Mouse (Mus musculus) neural tube, embryonic 12.5 days (tissue): ENCODE results near the gene Tufm. TPM values are rescaled to one million over a fixed set of nuclear protein-coding genes. Genes with fewer than 3 reads are reported as not detected.
A peak's percentile ranks its signal among the peaks of the same experiment; 100 is the strongest.

Source experiments
- ATAC-seq: fragments of 200-750 bp; cut with Nextera tagmentation; 2 replicates; pipeline ENCODE4 v1.8.0; 2017; ENCODE audit warnings: low read depth, mild to moderate bottlenecking, moderate TSS enrichment, moderate library complexity; ENCODE audit not compliant: low FRiP score
- H3K27ac ChIP-seq: fragments of 300-500 bp; sonication (generic); 2 replicates; pipeline ENCODE4 v1.5.1; 2016
- H3K27me3 ChIP-seq: fragments of 300-500 bp; sonication (generic); replicated peaks from 2 replicates; pipeline ENCODE4 v1.6.1; 2016; ENCODE audit warnings: mild to moderate bottlenecking
- H3K36me3 ChIP-seq: fragments of 300-500 bp; sonication (generic); 2 replicates; pipeline ENCODE4 v1.6.1; 2016; ENCODE audit warnings: mild to moderate bottlenecking
- H3K4me1 ChIP-seq: fragments of 300-500 bp; sonication (generic); 2 replicates; pipeline ENCODE4 v1.6.1; 2016
- H3K4me2 ChIP-seq: fragments of 300-500 bp; sonication (generic); replicated peaks from 2 replicates; pipeline ENCODE4 v1.6.1; 2016; ENCODE audit warnings: mild to moderate bottlenecking
- H3K4me3 ChIP-seq: fragments of 300-500 bp; sonication (generic); 2 replicates; pipeline ENCODE4 v1.5.1; 2016
- H3K9ac ChIP-seq: fragments of 300-500 bp; sonication (generic); 2 replicates; pipeline ENCODE4 v1.6.1; 2016; ENCODE audit warnings: mild to moderate bottlenecking
- H3K9me3 ChIP-seq: fragments of 300-500 bp; sonication (generic); 2 replicates; pipeline ENCODE4 v1.6.1; 2016; ENCODE audit warnings: mild to moderate bottlenecking
- WGBS: fragments of 180-500 bp; shearing (Covaris S2); methylation state at CpG from one replicate; pipeline ENCODE4 v1.1.7; 2016; 5-methylcytosine and 5-hydroxymethylcytosine counted together
- polyA plus RNA-seq: library from polyadenylated mRNA; unstranded; fragments of >200 nt; fragmentation: Nextera tagmentation; extraction: Ambion mirVana; gene quantifications from 2 replicates; pipeline ENCODE4 v1.2.1, GENCODE M21; 2016

The Tufm gene
- 121 and 136 TPM in 2 replicates for polyA plus RNA-seq

- Histone ChIP-seq H3K4me2 (peak within 1 kb of the TSS; percentile 85), H3K9ac (peak within 1 kb of the TSS; percentile 57), H3K9me3 (no peaks in the 10 kb centered on the region), H3K27me3 (no peaks in the 10 kb centered on the region), H3K27ac (no peak within 1 kb of the TSS), H3K4me1 (peaks cover 10% of the 10 kb centered on the region), H3K4me3 (peak within 1 kb of the TSS; percentile 78), H3K36me3 (peaks cover 30% of the 10 kb centered on the region)
- peak; percentile 90 for ATAC-seq
- under 1% methylated on average over 32 of the region's 32 CpGs for WGBS
Measured at GRCm38 (mm10) chr7:126487052-126487483, at the start of gene Tufm. Gene Tufm, plus strand, starts transcription at chr7:126487361.

GRCm38 (mm10) chr7:126440134-126440533 lies 47.0 kb upstream of the Tufm start:
- Histone ChIP-seq H3K4me1 (no peaks in the 10 kb centered on the region), H3K4me3 (no peak overlapping the region), H3K4me2 (no peak overlapping the region), H3K27ac (no peak overlapping the region), H3K36me3 (peaks cover 25% of the 10 kb centered on the region), H3K9me3 (no peaks in the 10 kb centered on the region), H3K27me3 (no peaks in the 10 kb centered on the region), H3K9ac (no peak overlapping the region)
- no peak for ATAC-seq
- whole genome bisulfite sequencing, result 86% methylated on average over 9 of the region's 9 CpGs

- Histone ChIP-seq H3K27ac (no peak overlapping the region), H3K4me2 (no peak overlapping the region), H3K36me3 (peaks cover 47% of the 10 kb centered on the region), H3K27me3 (no peaks in the 10 kb centered on the region), H3K4me3 (no peak overlapping the region), H3K4me1 (no peaks in the 10 kb centered on the region), H3K9me3 (no peaks in the 10 kb centered on the region), H3K9ac (no peak overlapping the region)
- 90% methylated on average over 10 of the region's 10 CpGs for WGBS
- ATAC-seq, result no peak
Measured at GRCm38 (mm10) chr7:126443997-126444396, 43.2 kb upstream of the Tufm start.

GRCm38 (mm10) chr7:126444536-126444935 lies 42.6 kb upstream of the Tufm start:
- ATAC-seq, result no peak
- no peak overlapping the region for H3K4me2 ChIP-seq
- no peaks in the 10 kb centered on the region for H3K9me3 ChIP-seq
- no peak overlapping the region for H3K27ac ChIP-seq
- no peak overlapping the region for H3K4me3 ChIP-seq
- no peaks in the 10 kb centered on the region for H3K27me3 ChIP-seq
- H3K4me1 ChIP-seq, result no peaks in the 10 kb centered on the region
- H3K36me3 ChIP-seq, result peaks cover 47% of the 10 kb centered on the region
- WGBS, result 94% methylated on average over 9 of the region's 9 CpGs
- H3K9ac ChIP-seq, result no peak overlapping the region

GRCm38 (mm10) chr7:126445104-126445815 lies 41.9 kb upstream of the Tufm start:
- Histone ChIP-seq H3K9ac (no peak overlapping the region), H3K36me3 (peaks cover 43% of the 10 kb centered on the region), H3K27ac (no peak overlapping the region), H3K27me3 (no peaks in the 10 kb centered on the region), H3K4me2 (no peak overlapping the region), H3K4me1 (no peaks in the 10 kb centered on the region), H3K4me3 (no peak overlapping the region), H3K9me3 (no peaks in the 10 kb centered on the region)
- 96% methylated on average over 15 of the region's 15 CpGs for WGBS
- ATAC-seq, result no peak

GRCm38 (mm10) chr7:126446217-126446616 lies 40.9 kb upstream of the Tufm start:
- Histone ChIP-seq H3K4me3 (no peak overlapping the region), H3K4me1 (no peaks in the 10 kb centered on the region), H3K36me3 (peaks cover 40% of the 10 kb centered on the region), H3K27me3 (no peaks in the 10 kb centered on the region), H3K9me3 (no peaks in the 10 kb centered on the region), H3K27ac (no peak overlapping the region), H3K9ac (no peak overlapping the region), H3K4me2 (no peak overlapping the region)
- no peak for ATAC-seq
- WGBS, result 93% methylated on average over 21 of the region's 21 CpGs

GRCm38 (mm10) chr7:126448481-126448880 lies 38.7 kb upstream of the Tufm start:
- Histone ChIP-seq H3K4me2 (no peak overlapping the region), H3K4me1 (no peaks in the 10 kb centered on the region), H3K27ac (no peak overlapping the region), H3K9me3 (no peaks in the 10 kb centered on the region), H3K4me3 (no peak overlapping the region), H3K27me3 (no peaks in the 10 kb centered on the region), H3K36me3 (peaks cover 40% of the 10 kb centered on the region), H3K9ac (no peak overlapping the region)
- no peak for ATAC-seq
- WGBS, result 91% methylated on average over 19 of the region's 19 CpGs

GRCm38 (mm10) chr7:126449991-126450390 lies 37.2 kb upstream of the Tufm start:
- WGBS, result 90% methylated on average over 18 of the region's 18 CpGs
- Histone ChIP-seq H3K9me3 (no peaks in the 10 kb centered on the region), H3K4me2 (no peak overlapping the region), H3K9ac (no peak overlapping the region), H3K27me3 (no peaks in the 10 kb centered on the region), H3K36me3 (peaks cover 28% of the 10 kb centered on the region), H3K4me3 (no peak overlapping the region), H3K27ac (no peak overlapping the region), H3K4me1 (no peaks in the 10 kb centered on the region)
- ATAC-seq, result no peak

GRCm38 (mm10) chr7:126450641-126451040 lies 36.5 kb upstream of the Tufm start:
- Histone ChIP-seq H3K9me3 (no peaks in the 10 kb centered on the region), H3K4me2 (no peak overlapping the region), H3K9ac (no peak overlapping the region), H3K36me3 (peaks cover 22% of the 10 kb centered on the region), H3K4me1 (no peaks in the 10 kb centered on the region), H3K27me3 (no peaks in the 10 kb centered on the region), H3K27ac (no peak overlapping the region), H3K4me3 (no peak overlapping the region)
- 92% methylated on average over 6 of the region's 6 CpGs for WGBS
- no peak for ATAC-seq

- Histone ChIP-seq H3K9ac (no peak overlapping the region), H3K27me3 (no peaks in the 10 kb centered on the region), H3K4me1 (no peaks in the 10 kb centered on the region), H3K36me3 (0 out of 2 replicates have a peak, but pooled peaks cover 6% of the 10 kb centered on the region), H3K9me3 (no peaks in the 10 kb centered on the region), H3K27ac (no peak overlapping the region), H3K4me2 (no peak overlapping the region), H3K4me3 (no peak overlapping the region)
- 98% methylated on average over 3 of the region's 3 CpGs for WGBS
- ATAC-seq, result no peak
Measured at GRCm38 (mm10) chr7:126452244-126452643, 34.9 kb upstream of the Tufm start.

GRCm38 (mm10) chr7:126453861-126454260 lies 33.3 kb upstream of the Tufm start:
- Histone ChIP-seq H3K36me3 (no peaks in the 10 kb centered on the region), H3K4me3 (no peak overlapping the region), H3K27ac (no peak overlapping the region), H3K4me2 (no peak overlapping the region), H3K9me3 (no peaks in the 10 kb centered on the region), H3K9ac (no peak overlapping the region), H3K27me3 (no peaks in the 10 kb centered on the region), H3K4me1 (no peaks in the 10 kb centered on the region)
- 58% methylated on average over 7 of the region's 7 CpGs for WGBS
- no peak for ATAC-seq

GRCm38 (mm10) chr7:126455242-126455641 lies 31.9 kb upstream of the Tufm start:
- H3K4me3 ChIP-seq, result no peak overlapping the region
- no peak overlapping the region for H3K9ac ChIP-seq
- H3K27ac ChIP-seq, result no peak overlapping the region
- H3K9me3 ChIP-seq, result no peaks in the 10 kb centered on the region
- H3K27me3 ChIP-seq, result no peaks in the 10 kb centered on the region
- H3K4me1 ChIP-seq, result no peaks in the 10 kb centered on the region
- no peaks in the 10 kb centered on the region for H3K36me3 ChIP-seq
- 77% methylated on average over 2 of the region's 2 CpGs for WGBS
- ATAC-seq, result no peak
- no peak overlapping the region for H3K4me2 ChIP-seq
